Mouse (Mus musculus): ENCODE results near the gene Fam193a. TPM values are rescaled to one million over a fixed set of nuclear protein-coding genes. Genes with fewer than 3 reads are reported as not detected.

The Fam193a gene
- polyA plus RNA-seq, 1 experiment from 2014 or later = 12.3 TPM

- Histone ChIP-seq H3K4me3 (no peak overlapping the region), H3K36me3 (peaks cover 85% of the 10 kb centered on the region), H3K4me1 (no peaks in the 10 kb centered on the region), H3K27ac (no peak overlapping the region), H3K9ac (no peak overlapping the region), H3K27me3 (no peaks in the 10 kb centered on the region), H3K9me3 (no peaks in the 10 kb centered on the region), H3K4me2 (no peak overlapping the region)
- ATAC-seq (ENCODE audit: insufficient number of reproducible peaks, low FRiP score, low TSS enrichment, low read depth) = no peak
- 82% methylated on average over 1 of the region's 1 CpGs for WGBS
Observed at GRCm38 (mm10) chr5:34433786-34434185, 64.1 kb downstream of the Fam193a start.

GRCm38 (mm10) chr5:34434241-34434640 lies 64.5 kb downstream of the Fam193a start:
- Histone ChIP-seq H3K9ac (no peak overlapping the region), H3K27me3 (no peaks in the 10 kb centered on the region), H3K4me1 (no peaks in the 10 kb centered on the region), H3K36me3 (peaks cover 88% of the 10 kb centered on the region), H3K9me3 (no peaks in the 10 kb centered on the region), H3K4me3 (no peak overlapping the region), H3K4me2 (no peak overlapping the region), H3K27ac (no peak overlapping the region)
- ATAC-seq (ENCODE audit: insufficient number of reproducible peaks, low FRiP score, low TSS enrichment, low read depth) = no peak
- 80% methylated on average over 3 of the region's 3 CpGs for WGBS

GRCm38 (mm10) chr5:34438052-34438451 lies 68.3 kb downstream of the Fam193a start:
- H3K27me3 ChIP-seq = no peaks in the 10 kb centered on the region
- no peak overlapping the region for H3K27ac ChIP-seq
- H3K4me2 ChIP-seq = no peak overlapping the region
- H3K9ac ChIP-seq = no peak overlapping the region
- ATAC-seq (ENCODE audit: insufficient number of reproducible peaks, low FRiP score, low TSS enrichment, low read depth) = no peak
- peaks cover 79% of the 10 kb centered on the region for H3K36me3 ChIP-seq
- WGBS = 90% methylated on average over 4 of the region's 4 CpGs
- H3K9me3 ChIP-seq = no peaks in the 10 kb centered on the region
- H3K4me1 ChIP-seq = no peaks in the 10 kb centered on the region
- H3K4me3 ChIP-seq = no peak overlapping the region

- no peak overlapping the region for H3K4me2 ChIP-seq
- no peak for ATAC-seq (ENCODE audit: insufficient number of reproducible peaks, low FRiP score, low TSS enrichment, low read depth)
- no peaks in the 10 kb centered on the region for H3K4me1 ChIP-seq
- no peak overlapping the region for H3K4me3 ChIP-seq
- no peaks in the 10 kb centered on the region for H3K9me3 ChIP-seq
- H3K9ac ChIP-seq = no peak overlapping the region
- no peaks in the 10 kb centered on the region for H3K27me3 ChIP-seq
- WGBS = 79% methylated on average over 1 of the region's 1 CpGs
- no peak overlapping the region for H3K27ac ChIP-seq
- peaks cover 79% of the 10 kb centered on the region for H3K36me3 ChIP-seq
Observed at GRCm38 (mm10) chr5:34438659-34439058, 68.9 kb downstream of the Fam193a start.

- Histone ChIP-seq H3K36me3 (peaks cover 81% of the 10 kb centered on the region), H3K9ac (no peak overlapping the region)
Observed at GRCm38 (mm10) chr5:34439768-34440167, 70.0 kb downstream of the Fam193a start.

GRCm38 (mm10) chr5:34441797-34442196 lies 72.1 kb downstream of the Fam193a start:
- no peak overlapping the region for H3K4me2 ChIP-seq
- no peak overlapping the region for H3K4me3 ChIP-seq
- H3K27ac ChIP-seq = no peak overlapping the region
- H3K9ac ChIP-seq = no peak overlapping the region
- no peaks in the 10 kb centered on the region for H3K9me3 ChIP-seq
- H3K27me3 ChIP-seq = no peaks in the 10 kb centered on the region
- WGBS = 95% methylated on average over 2 of the region's 2 CpGs
- no peak for ATAC-seq (ENCODE audit: insufficient number of reproducible peaks, low FRiP score, low TSS enrichment, low read depth)
- peaks cover 83% of the 10 kb centered on the region for H3K36me3 ChIP-seq
- H3K4me1 ChIP-seq = no peaks in the 10 kb centered on the region

More at GRCm38 (mm10) chr5:34439768-34440167, 70.0 kb downstream of the Fam193a start:
- no peaks in the 10 kb centered on the region for H3K27me3 ChIP-seq
- H3K4me3 ChIP-seq = no peak overlapping the region
- no peak for ATAC-seq (ENCODE audit: insufficient number of reproducible peaks, low FRiP score, low TSS enrichment, low read depth)
- 85% methylated on average over 2 of the region's 2 CpGs for WGBS
- no peak overlapping the region for H3K4me2 ChIP-seq
- H3K9me3 ChIP-seq = no peaks in the 10 kb centered on the region
- H3K27ac ChIP-seq = no peak overlapping the region
- H3K4me1 ChIP-seq = no peaks in the 10 kb centered on the region

- WGBS = 84% methylated on average over 9 of the region's 9 CpGs
Observed at GRCm38 (mm10) chr5:34446207-34446606, 76.5 kb downstream of the Fam193a start.

GRCm38 (mm10) chr5:34458994-34459393 lies 89.3 kb downstream of the Fam193a start:
- H3K4me2 ChIP-seq = no peak overlapping the region
- H3K27me3 ChIP-seq = no peaks in the 10 kb centered on the region
- no peaks in the 10 kb centered on the region for H3K9me3 ChIP-seq
- 91% methylated on average over 1 of the region's 1 CpGs for WGBS
- no peak for ATAC-seq (ENCODE audit: insufficient number of reproducible peaks, low FRiP score, low TSS enrichment, low read depth)
- H3K4me1 ChIP-seq = no peaks in the 10 kb centered on the region
- H3K4me3 ChIP-seq = no peak overlapping the region
- H3K27ac ChIP-seq = no peak overlapping the region
- peaks cover 84% of the 10 kb centered on the region for H3K36me3 ChIP-seq
- no peak overlapping the region for H3K9ac ChIP-seq

More at GRCm38 (mm10) chr5:34446207-34446606, 76.5 kb downstream of the Fam193a start:
- Histone ChIP-seq H3K4me3 (no peak overlapping the region), H3K9me3 (no peaks in the 10 kb centered on the region), H3K9ac (no peak overlapping the region), H3K27ac (no peak overlapping the region), H3K4me1 (no peaks in the 10 kb centered on the region), H3K4me2 (no peak overlapping the region), H3K36me3 (peaks cover 62% of the 10 kb centered on the region), H3K27me3 (no peaks in the 10 kb centered on the region)
- no peak for ATAC-seq (ENCODE audit: insufficient number of reproducible peaks, low FRiP score, low TSS enrichment, low read depth)

- no peak overlapping the region for H3K4me3 ChIP-seq
- no peaks in the 10 kb centered on the region for H3K9me3 ChIP-seq
- 90% methylated on average over 4 of the region's 4 CpGs for WGBS
- H3K27ac ChIP-seq = no peak overlapping the region
- H3K9ac ChIP-seq = no peak overlapping the region
- peaks cover 94% of the 10 kb centered on the region for H3K36me3 ChIP-seq
- no peak overlapping the region for H3K4me2 ChIP-seq
- ATAC-seq (ENCODE audit: insufficient number of reproducible peaks, low FRiP score, low TSS enrichment, low read depth) = no peak
- H3K4me1 ChIP-seq = no peaks in the 10 kb centered on the region
- no peaks in the 10 kb centered on the region for H3K27me3 ChIP-seq
Observed at GRCm38 (mm10) chr5:34461294-34461693, 91.6 kb downstream of the Fam193a start.

GRCm38 (mm10) chr5:34461841-34462240 lies 92.1 kb downstream of the Fam193a start:
- H3K9ac ChIP-seq = no peak overlapping the region
- H3K9me3 ChIP-seq = no peaks in the 10 kb centered on the region
- no peaks in the 10 kb centered on the region for H3K4me1 ChIP-seq
- no peak for ATAC-seq (ENCODE audit: insufficient number of reproducible peaks, low FRiP score, low TSS enrichment, low read depth)
- 93% methylated on average over 6 of the region's 6 CpGs for WGBS
- peaks cover 95% of the 10 kb centered on the region for H3K36me3 ChIP-seq
- no peaks in the 10 kb centered on the region for H3K27me3 ChIP-seq
- H3K4me2 ChIP-seq = no peak overlapping the region
- H3K27ac ChIP-seq = no peak overlapping the region
- no peak overlapping the region for H3K4me3 ChIP-seq

- ATAC-seq (ENCODE audit: insufficient number of reproducible peaks, low FRiP score, low TSS enrichment, low read depth) = no peak
- no peaks in the 10 kb centered on the region for H3K9me3 ChIP-seq
- no peaks in the 10 kb centered on the region for H3K4me1 ChIP-seq
- peaks cover 70% of the 10 kb centered on the region for H3K36me3 ChIP-seq
- 88% methylated on average over 1 of the region's 1 CpGs for WGBS
- no peak overlapping the region for H3K27ac ChIP-seq
- H3K4me3 ChIP-seq = no peak overlapping the region
- no peak overlapping the region for H3K4me2 ChIP-seq
- H3K9ac ChIP-seq = no peak overlapping the region
- no peaks in the 10 kb centered on the region for H3K27me3 ChIP-seq
Observed at GRCm38 (mm10) chr5:34466079-34466478, 96.3 kb downstream of the Fam193a start.

- Histone ChIP-seq H3K4me3 (no peak overlapping the region), H3K27ac (no peak overlapping the region), H3K36me3 (peaks cover 67% of the 10 kb centered on the region), H3K4me1 (no peaks in the 10 kb centered on the region), H3K27me3 (no peaks in the 10 kb centered on the region), H3K9ac (no peak overlapping the region), H3K9me3 (no peaks in the 10 kb centered on the region), H3K4me2 (no peak overlapping the region)
- 82% methylated on average over 2 of the region's 2 CpGs for WGBS
- ATAC-seq (ENCODE audit: insufficient number of reproducible peaks, low FRiP score, low TSS enrichment, low read depth) = no peak
Observed at GRCm38 (mm10) chr5:34466648-34467047, 96.9 kb downstream of the Fam193a start.

Data from limb, embryonic 15.5 days (tissue).